Mouse (Mus musculus): ENCODE data around the gene Yju2.

Gene Yju2

DNA sequence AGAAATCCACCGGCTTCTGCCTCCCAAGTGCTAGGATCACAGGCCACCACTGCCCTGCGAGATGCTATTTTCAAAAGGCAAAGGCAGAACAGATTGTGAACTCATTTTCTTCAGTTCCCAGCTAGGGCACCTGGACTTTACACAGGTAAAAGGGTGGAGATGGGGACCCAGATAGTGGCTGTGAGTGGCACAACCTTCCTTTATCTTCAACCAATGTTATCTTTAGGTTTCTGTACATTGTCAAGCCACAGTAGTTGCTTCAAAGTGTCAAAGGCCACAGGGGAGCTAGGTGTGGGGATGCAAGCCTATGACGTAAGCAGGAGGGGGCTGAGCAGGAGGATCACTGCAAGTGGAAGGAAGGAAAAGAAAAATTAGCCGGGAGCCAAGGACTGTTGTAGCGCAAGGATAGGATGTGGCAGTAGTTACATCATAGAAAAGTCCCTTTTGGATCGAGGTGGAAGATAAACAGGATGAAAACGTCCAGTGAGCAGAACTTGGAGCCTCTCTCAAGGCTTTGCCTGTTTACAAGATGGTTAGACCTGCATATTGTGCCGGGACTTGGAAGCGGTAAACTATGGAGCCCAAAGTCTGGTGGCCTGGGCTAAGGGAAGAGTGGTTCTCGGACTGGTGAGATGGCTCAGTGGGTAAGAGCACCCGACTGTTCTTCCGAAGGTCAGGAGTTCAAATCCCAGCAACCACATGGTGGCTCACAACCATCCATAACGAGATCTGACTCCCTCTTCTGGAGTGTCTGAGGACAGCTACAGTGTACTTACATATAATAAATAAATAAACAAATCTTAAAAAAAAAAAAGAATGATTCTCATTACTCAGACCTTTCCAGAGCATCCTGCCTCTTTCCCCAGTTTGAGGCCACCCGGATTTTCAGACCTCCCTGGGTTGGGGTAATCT lies 48.8 kb downstream of the Yju2 start:
- no peak for DNase-seq (ENCODE audit: low read depth)

DNA sequence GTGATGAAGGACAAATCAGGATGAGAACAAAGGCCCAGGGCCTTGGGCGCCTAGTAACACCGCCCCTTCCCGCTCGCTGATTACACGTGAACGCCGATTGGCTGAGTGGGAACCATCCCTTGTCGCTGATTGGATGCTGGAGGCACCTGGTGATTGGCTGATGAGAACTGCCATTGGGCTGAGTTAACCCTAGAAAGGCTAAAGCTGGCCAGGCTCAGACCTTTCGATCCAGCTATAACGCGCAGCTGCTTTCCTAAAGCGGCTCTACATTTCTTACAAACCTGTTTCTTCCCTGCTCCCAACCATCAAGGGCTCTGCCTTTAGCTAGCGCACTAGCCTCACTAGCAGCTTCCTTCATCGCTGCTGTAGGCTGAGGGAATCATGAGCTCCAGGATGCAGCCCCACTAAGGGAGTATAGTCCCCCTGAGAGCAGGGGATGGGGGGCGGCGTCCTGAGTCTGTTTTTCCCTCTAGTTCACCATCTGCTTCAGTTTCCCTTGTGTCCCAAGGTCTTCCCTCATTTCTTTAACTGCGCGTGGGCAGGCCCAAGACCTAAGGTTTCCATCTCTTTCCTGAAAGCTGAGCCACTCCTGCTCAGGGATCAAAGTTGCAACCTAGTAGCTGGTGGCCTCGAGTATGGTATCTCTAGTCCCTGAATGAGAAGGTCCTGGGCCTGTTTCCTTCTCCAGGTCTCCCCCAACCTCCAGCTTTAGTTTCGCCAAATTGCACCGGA lies 49.6 kb downstream of the Yju2 start:
- DNase-seq (ENCODE audit: low read depth): peak; percentile 94

DNA sequence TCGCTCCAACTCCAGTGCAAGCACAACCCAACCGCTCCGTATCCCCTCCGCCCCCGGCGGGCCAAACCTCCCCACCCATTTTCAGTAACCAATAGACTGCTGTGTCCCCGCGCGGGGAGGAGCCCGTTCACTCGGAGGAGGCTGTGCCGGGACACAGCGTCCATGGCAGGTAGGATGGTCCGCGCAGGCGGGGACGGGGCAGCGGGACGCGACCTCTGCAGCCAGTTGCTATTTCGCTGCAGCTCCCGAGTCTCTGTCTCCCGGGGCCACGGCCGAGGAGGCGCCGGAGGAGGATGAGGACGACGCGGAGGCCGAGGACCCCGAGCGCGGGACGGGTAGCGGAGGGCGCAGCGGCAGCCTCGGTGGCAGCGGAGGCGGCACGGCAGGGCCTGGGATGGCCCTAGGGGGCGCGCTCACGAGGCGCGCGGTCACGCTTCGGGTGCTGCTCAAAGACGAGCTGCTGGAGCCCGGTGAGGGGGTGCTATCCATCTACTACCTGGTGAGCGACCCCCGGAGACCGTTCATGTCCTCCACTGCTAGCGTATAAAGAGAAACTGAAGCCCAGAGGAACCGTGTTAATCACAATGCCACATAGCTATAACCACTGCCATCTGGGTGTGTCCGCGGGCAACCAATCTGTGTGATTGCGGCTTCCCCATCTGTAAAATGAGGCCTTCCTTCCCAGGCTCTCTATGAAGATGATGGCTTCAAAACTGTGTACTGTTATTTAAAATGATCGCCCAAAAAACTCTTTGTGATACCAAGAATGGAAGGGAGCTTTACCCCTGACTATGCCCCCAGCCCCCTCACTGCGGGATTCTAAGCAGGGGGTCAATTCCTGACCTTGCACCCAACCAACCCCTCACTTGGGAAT lies 50.4 kb downstream of the Yju2 start:
- peak; percentile 83 for DNase-seq (ENCODE audit: low read depth)

DNA sequence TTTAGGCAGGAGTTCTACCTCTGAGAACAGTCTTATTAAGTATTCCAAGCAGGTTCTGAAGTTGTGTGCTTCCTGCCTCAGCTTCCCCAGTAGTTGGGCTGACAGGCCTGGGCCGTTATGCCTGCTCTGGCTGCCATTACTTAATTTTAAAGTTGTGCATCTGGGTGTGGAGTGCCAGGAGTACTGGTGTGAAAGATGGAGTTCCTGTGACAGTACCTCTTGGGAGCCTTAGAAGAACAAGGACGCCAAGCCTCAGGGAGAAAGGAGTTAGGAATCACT lies 51.0 kb downstream of the Yju2 start:
- DNase-seq (ENCODE audit: low read depth): no peak

DNA sequence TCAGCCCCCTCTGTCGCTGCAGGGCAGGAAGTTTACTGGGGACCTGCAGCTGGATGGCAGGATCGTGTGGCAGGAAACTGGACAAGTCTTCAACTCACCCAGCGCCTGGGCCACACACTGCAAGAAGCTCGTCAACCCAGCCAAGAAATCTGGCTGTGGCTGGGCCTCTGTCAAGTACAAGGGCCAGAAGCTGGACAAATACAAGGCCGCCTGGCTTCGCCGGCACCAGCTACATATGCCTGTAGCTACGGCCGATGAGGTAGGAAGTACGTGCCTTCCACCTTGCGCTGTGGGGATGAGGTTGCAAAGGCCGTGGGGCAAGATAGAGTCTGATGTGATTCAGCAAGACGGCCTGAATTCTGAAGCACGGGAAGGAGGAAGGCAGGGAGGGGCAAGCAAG lies 51.4 kb downstream of the Yju2 start:
- no peak for DNase-seq (ENCODE audit: low read depth)

DNA sequence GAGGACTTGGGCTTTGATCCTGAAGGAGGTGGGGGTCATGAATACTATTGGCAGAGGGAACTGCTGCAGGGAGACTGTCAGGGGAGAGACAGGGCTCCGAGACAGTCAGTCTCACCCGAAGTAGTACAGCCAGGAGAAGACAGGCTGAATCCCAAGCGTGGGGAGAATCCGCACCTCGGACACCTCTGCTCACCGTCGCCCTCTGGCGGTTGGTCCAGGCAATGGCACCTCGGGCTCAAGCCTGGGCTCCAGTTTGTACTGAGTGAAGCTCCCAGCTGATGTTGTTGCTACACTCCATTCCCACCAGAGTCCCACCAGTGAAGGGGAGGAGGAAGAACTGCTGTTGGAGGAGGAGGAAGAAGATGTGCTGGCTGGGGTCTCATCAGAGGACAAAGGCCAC lies 51.8 kb downstream of the Yju2 start:
- DNase-seq (ENCODE audit: low read depth): peak; percentile 46

DNA sequence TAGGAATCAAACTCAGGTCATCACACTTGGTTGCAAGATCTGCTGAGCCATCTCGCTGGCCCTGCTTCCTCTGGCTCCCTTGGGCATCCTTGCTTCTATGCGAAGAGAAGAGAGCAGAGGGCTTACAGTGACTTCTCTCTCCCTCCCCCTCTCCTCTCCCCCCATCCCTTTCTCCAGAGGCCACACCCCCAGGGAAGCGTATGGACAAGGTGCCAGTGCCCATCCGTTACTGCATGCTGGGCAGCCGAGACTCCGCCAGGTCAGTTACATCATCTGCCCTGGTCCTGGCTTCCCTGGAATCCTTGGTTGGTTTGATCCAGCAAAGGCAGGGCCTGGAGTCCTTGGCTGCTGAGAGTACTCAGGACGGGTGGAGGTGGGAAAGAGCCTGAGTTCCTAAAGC lies 52.5 kb downstream of the Yju2 start:
- DNase-seq (ENCODE audit: low read depth): no peak

DNA sequence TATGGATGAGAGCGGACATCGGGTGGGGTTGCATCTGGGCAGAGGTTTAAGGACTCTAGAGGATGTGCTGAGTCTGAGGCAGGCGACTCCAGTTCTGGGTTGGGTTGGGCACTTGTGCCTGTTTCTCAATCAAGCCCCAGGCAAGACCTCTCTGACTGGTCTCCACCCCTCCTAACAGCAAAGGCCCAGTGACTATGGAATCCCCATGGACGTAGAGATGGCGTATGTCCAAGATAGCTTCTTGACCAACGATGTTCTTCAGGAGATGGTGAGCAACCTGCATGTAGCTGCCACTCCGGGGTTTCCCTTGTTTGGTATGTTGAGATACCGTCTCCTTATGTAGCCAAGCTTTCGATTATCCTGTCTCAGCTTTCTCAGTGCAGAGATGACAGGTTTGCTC lies 56.4 kb downstream of the Yju2 start:
- no peak for DNase-seq (ENCODE audit: low read depth)

DNA sequence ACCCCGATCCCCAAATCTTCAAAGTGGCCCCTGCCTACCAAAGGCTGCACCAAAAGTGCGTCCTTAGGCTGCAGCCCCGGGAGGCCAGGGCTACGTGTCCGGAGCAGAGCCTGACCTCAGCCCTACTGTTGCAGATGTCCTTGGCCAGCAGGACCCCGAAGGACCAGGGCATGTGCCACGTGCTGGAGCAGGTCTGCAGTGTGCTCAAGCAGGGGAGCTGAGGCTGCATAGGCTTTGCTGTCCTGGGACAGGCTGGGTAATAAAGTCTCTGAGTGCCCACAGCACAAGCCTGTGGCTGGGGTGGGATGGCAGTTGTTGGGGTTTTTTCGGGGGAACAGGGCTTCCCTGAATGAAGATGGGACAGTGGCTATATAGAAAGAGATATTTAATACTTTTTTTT lies 57.5 kb downstream of the Yju2 start:
- no peak for DNase-seq (ENCODE audit: low read depth)

DNA sequence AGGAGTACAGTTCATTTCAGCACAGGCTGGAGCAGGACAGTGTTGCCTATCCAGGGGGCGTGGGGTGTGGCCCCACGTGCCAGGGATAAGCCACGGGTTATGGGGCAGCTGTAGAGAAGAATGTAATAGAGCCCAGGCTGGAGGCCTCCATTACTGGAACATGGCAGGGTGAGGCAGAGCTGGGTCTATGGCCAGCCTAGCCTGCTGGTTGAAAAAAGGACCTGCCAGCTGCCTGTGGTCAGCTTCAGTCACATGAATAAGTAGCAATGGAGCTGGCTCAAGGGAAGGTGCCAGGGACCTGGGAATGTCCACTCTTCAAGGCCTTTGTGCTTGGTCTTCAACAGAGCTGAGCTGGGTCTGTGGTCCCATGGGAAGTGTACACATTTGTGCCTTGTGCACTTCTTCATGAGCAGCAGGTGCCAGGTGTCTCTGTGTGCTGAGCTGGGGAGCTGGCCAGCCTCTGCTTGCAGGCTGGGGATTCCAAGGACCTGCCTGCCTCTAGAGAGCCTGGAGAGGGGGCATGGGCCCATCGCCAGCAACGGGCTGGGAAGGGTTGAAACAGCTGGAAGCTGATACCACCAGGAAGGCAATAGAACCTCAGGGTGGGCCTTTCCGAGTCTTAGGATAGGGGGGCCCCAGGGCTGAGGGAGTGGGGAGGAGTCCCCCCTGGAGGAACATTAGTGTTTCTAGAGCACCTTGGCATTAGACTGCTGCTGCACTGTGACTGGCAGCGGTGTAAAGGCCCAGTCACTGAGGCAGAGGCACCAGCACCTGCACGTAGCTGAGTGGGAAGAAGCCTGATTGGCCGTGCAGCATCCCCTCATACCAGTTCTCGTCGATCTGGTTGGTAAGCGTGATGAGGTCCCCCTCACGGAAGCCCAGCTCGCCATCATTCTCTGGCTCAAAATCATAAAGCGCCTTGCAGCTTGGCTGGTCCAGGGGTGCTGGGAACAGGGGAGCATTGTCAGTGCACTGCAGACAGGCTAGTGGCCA lies 58.2 kb downstream of the Yju2 start:
- no peak for DNase-seq (ENCODE audit: low read depth)

DNA sequence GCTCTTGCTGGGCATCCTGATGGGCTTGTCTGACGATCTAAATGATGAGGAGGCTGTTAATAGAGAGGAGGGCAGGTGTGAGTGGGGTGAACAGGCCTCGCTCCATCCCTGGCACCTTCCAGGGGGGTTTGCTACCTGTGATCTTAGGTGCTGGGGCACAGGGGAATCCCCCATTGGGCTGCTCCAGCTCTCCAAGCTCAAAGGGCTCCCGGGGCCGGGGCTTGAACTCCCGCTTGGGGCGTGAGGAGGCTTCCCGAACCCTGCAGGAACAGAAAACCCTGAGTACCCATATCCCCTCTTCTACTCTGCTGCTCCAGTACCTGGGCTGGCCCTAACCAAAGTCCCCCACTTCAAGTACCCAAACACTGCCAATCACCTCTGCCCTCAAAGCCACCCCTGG lies 58.9 kb downstream of the Yju2 start:
- DNase-seq (ENCODE audit: low read depth): no peak
